Mouse (Mus musculus) kidney, postnatal 36 days (tissue): ENCODE results near the gene Ube2v1.

Source experiments
- DNase-seq, 2 experiments: peaks; one replicate each; pipeline ENCODE4 v3.0.0; 2021 to 2022; ENCODE audit warnings: mixed read lengths in 2 of 2

Gene Ube2v1

DNA sequence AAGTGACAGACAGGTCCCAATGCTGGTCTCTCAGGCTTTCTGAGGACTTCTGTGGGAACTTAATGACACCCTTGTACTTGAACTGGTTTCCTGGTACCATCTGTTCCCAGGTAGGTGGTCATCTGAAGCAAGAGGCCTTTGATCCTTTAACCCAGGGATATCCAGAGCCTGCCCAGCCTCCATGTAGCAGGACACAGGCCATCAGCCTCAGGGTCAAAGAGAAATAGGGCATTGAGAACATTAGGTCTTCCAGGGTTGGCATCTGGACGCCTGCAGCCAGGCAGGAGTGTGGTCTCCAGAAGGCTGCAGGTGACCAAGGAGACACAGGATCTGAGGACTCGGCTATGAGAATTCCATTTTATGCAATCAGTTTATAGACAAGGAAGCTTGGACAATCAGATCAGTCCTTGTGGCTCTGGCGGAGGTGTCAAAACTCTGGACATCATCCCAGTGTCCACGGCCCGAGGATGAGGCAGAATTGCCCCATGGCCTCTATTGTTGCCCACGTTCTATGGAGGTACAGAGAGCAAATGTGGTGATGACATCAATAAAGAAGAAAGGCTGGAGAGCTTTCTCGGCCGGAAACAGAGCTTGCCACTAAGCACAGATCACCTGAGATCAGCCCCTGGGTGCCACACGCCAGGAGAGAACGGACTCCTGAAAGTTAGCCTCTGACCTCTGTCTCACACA lies 23.2 kb upstream of the Ube2v1 start:
- peak; percentile 62 to 66 for DNase-seq

DNA sequence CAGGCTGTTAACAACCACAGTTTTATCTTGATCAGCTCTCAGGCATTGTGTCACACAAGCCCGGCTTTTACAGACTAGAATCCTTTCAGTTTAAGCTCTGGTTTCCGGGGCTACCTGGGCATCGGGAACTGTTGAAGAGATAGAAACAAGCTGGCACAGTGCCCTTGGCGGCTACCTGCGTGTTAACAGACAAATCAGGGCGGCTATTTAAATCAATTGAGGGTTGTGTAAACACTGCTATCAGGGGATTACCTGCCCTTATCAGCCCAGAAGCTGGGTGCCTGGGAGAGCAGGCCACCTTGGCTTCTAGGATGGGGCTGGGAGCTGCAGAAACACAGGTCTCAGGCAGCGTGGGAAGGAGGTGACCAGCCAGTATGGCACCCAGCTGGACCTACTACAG lies 20.8 kb upstream of the Ube2v1 start:
- no peak for DNase-seq

DNA sequence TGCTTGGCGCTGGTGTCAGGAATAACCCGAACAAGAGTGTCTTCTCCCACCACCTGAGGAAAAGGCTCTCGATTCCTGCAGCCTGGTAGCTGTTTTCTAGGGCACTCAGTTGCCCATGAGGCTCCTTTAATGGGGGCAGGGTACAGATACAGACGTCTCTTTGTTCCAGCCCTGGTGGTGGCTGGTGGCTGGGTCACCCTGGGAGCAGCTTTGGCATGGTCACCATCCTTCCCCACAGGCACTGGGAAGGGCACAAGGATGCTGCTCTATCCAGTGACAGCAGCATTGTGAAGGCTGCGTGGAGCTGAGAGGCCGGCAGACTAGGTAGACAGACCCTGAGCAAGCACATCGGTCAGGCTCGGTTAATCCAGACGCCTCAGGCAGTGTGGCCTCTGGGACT lies 19.7 kb upstream of the Ube2v1 start:
- no peak for DNase-seq

DNA sequence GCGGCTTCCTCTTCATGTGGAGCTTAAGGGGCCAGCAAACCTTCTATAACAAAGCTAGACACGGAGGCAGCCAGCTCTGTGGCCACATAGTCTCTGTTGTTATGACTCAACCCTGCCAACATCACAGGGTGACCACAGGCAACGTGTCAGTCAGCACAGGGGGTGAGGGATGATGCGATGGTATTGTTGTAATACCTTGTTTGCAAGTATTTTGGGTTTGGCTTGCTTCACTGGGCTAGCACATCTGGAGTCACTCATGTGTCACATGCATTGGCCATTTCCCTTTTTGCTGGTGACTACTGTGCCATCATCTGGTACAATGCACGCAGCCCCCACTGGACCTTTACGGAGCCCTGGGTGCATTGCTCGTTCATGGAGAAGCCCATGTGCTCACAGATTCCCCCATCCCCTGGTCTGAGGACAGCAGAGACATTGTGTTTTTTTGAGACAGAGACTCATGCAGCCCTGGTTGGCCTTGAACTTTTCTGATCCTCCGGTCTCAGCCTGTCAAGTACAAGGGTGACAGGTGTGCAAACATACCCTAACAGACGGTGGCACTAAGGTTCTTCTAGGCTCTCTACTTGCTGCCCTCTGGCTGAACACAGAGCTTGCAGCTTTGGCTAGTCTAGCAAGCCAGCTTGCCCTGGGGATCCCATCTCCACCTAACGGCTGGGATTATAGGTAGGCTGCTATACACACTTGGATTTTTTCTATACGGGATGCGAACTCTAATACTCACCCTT lies 17.6 kb upstream of the Ube2v1 start:
- DNase-seq = no peak

DNA sequence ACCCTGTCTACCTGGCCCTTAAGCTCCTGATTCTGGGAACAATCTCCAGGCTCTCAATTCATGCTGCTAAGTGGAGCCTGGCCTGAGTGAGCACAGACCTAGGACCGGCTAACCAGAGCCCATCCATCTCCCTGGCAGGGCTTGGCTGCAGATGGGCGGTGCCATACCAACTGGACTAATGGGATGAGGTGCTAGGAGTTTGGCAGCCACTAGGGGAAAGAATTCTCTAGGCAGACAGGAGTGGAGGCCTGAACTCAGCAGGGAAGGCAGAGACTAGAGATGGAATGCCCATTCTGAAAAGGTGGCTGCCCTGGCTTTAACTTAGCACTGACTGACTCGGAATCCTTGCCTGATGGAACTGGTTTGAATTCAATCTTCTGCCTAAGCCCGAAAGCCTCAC lies 14.5 kb upstream of the Ube2v1 start:
- DNase-seq = no peak

DNA sequence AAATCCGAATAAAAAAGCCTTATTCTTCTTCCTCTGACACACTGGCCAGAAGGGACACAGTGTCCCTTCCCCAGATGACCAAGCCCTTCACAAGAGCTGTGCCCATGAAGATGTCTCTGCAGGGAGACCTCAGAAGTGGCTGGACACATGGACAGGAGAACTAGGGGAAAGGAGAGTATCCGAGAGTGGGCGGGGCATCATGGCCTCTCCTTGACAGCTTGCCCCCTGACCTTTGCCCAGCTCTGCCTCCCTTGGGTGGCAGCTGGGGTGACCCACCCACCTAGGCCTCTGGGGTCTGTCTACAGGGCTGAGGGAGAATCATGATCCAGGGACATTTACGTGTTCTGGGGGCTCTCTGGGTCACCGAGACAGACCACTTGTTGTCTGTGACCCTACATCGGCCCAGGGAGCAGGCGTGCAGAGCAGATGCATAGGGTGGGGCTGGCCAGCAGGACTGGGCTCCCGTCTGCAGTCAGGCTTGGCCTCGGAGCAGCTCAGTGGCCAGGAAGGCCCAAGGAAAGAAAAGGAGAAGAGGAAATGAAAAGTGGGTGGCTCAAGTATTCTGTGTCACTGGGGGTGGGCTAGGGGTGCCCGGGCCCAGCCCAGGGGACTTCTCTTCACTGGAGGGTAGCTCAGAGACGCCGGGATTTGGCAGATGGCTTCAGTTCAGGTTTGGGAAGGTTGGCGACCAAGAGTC lies 11.6 kb upstream of the Ube2v1 start:
- peak in 1 of 2 experiments; percentile 58 for DNase-seq

DNA sequence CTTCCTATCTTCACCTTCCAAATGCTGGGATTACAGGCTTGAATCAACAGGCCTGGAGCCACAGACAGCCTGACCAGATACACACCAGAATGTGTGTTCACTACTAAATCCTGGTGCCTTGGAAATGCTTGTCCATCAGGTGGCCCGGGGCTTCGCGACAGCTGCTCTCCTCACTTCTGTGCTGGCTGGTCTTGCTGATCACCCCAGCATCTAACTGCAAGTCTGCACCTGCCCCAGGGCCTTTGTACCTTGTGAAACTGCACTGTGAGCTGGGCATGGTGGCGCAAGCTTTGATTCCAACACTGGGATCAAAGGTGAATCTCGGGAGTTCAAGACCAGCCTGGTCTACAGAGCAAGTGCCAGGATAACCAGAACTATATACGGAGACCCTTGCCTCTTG lies 10.3 kb upstream of the Ube2v1 start:
- DNase-seq = peak; percentile 51 to 57

DNA sequence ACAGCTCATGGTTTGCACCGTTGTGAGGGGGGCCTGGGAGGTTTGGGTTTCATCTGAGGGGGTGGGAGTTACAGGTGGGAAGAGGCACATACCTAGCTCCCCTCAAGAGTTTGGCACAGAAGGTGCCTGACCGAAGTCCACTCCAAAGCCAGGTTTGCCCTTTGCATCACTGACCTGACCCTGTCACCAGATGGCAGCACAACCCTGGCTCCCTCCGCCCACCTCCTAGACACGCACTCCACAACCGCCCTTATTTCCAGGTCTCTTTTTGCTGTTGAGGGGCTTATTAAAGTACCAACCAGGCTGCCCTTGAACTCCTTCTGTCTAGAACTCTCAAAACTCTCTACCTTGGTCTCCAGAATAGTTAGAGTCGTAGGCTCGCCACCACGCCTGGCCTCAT lies 9.4 kb upstream of the Ube2v1 start:
- DNase-seq = peak; percentile 80 to 89

DNA sequence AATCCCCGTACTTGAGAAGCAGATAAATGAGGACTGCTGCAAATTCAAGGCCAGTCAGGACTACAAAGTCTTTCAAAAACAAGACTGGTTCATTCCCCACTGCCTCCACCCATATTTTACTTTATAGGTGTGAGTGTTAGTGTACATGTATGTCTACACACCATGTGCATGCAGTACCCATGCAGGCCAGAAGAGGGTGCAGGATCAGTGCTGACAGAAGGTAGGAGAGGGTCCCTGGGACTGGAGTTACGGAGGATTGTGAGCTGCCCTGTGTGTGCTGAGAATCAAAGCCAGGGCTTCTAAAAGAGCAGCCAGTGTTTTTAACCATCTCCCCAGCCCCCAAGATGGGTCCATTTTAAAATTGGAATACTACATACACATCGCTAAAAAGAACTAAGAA lies 8.4 kb upstream of the Ube2v1 start:
- DNase-seq = peak in 1 of 2 experiments; percentile 78

DNA sequence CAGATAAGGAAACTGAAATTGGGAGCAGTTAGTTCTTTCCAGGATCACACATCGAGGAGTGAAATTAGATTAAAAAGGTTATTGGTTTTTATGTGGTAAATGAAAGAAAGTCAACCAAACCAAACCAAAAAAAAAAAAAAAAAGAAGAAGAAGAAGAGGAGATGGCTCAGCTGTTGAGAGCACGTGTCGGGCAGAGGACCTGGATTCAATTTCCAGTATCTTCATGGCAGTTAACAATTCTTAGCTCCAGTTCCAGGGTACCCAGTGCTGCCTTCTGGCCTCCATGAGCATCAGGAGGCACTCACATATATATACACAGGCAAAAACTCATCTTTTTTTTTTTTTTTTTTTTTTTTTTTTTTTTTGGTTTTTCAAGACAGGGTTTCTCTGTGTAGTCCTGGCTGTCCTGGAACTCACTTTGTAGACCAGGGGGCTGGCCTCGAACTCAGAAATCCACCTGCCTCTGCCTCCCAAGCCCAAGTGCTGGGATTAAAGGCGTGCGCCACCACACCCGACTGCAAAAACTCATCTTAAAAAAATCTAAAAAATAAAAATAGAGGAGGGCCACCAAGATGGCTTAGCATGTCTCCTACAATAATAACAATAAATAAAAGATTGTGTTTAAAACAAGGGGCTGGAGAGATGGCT lies 3.1 kb upstream of the Ube2v1 start:
- no peak for DNase-seq

DNA sequence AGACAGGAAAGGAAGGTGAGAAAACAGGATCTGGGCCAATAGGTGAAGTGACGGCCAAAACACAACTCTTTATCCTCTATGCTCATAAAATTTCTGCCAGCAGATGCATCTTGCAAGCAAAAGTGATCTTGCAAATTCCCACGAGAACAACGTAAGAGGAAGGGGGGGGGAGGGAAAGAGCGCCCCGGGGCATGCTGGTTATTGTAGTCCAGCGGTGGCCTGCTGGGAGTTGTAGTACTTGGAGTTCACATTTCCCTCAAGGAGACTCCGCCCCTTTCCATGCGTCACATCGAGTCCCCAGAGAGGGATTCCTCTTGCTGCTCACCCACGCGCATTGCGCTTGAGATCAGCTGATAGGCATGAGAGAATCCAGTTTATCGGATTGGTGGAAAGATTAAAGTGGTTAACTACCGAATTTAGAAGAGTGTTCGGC lies 2.5 kb upstream of the Ube2v1 start:
- DNase-seq = peak; percentile 97 to 98

DNA sequence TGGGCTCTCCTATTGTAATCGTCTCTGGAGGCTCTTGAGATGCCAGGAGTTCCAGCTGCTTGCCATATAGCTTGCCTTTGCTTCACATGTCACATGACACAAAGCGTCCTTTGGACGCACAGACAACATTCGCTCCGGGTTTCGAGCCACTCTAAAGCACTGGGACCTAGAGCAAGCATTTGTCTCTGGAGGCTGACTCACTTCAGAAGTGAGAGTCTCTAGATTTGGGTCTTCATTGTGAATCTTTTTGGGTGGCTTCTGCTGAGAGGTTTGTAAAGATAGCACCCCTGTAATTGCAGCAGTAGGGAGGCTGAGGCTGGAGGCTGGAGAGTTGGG lies 1.6 kb upstream of the Ube2v1 start:
- DNase-seq = no peak

DNA sequence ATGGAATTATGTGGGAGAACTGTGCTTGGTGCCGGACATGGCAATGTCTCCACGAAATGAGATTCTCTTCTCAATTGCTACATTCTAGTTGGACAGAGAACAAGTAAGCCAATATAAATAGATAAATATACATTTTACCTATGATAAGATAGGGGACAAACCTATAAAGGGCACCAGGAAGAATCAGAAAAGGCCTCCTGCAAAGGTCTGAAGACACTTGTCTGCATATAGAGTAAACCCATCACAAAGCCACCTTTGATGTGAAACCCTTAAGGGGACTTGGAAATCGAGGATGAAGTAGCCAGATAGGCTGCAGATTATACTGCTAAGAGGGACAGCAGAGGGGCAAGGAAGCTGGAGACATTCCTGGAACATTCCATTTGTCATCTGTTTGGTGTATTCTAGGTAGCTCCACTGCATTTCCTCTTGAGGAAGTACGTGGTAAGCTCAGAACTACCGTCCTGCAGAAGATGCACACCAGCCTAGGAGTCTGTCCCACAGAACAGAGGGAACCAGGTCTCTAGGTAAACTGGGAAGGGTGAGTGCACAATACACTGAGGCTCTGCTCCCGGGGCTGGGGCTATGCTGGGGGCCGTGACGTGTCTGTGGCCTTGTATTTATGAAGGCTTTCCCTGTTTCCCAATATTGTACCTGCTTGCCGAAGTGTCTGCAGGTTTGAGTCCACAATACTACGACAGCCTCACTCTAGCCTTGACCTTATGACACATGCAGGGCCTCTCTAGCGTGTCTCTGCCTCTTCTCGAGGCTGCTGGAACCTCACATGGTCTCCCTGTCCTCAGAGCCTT lies 1.0 kb upstream of the Ube2v1 start:
- DNase-seq = no peak

DNA sequence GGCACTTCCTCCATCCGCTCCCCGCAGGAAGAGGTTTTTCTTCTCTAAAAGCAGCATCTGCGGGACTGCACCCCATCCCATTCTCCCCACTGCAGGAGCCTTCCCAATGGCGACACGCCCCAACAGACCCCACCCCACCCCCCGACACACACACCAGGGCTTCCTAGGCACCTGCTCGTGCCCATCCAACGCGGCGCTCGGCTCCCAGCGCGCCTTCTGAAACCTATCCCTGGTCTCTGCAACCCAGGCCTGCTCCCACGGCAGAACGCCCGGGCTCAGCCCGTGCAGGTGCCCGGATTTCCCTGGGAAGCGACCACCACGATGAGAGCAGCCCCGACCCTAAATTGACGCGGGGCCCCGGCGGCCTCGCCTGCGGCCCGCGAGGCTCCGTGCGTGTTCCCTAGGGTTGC lies 709 bp downstream of the Ube2v1 start:
- no peak for DNase-seq

DNA sequence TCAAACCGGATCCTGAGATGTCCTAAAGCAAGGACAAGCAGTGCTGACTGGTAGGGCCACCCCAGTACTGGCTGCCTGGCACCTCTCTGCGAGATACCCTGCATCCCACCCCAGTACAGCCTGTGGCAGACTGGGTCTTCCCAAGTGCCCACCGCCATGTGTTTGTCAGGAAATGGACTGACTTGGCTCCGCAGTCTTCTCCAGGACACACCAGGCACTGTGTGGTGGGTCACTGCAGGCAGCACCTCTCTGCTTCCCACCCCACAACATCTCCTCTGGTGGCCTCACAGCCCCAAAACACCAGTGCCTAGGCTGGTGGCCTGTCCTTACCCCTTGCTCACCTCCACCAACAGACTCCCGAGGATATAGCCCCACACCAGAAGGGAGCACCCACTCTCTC lies 1.5 kb downstream of the Ube2v1 start:
- no peak for DNase-seq

DNA sequence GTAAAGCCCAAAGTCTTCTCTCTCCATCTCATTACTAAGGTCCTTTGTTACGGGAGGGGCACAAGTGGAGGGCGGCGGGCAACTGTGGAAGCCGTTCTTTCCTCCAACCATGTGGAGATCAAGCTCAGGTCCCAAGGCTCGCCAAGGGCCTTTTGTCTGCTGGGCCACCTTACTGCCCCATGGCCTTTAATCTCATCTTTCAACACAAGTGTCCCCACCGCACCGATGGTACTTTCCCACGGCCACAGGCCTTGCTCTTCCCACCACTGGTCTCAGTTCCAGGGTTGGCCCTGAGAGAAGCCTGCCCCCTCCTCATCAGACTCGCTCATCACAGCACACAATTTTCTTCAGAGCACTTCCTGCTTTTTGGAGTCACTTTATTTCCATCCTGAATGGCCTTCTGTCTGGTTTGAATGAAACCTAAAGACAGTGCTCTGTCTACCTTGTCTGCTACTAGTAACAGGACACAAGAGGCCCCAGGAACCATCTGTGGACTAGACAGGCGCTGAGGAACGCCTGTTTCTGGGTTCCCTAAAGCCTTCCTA lies 2.2 kb downstream of the Ube2v1 start:
- DNase-seq = no peak

DNA sequence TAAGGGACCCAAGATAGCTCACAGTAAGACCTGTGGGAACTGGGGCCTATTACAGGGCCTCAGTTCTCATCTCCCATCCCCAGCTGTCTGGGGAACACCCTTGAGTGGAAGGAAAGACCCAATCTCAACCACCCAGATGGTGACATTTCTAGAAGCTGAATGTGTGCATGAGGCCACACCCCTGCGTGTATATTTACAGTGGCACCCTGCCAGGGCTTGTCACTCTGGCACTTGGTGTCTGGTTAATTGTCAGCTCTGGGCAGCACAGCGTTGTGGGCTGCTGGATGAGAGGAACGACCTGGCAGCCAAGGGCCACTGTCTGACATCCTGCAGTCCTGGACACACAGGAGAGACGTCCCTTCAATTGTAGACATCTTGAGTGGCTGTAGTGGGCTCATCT lies 3.0 kb downstream of the Ube2v1 start:
- DNase-seq = peak; percentile 57 to 67

DNA sequence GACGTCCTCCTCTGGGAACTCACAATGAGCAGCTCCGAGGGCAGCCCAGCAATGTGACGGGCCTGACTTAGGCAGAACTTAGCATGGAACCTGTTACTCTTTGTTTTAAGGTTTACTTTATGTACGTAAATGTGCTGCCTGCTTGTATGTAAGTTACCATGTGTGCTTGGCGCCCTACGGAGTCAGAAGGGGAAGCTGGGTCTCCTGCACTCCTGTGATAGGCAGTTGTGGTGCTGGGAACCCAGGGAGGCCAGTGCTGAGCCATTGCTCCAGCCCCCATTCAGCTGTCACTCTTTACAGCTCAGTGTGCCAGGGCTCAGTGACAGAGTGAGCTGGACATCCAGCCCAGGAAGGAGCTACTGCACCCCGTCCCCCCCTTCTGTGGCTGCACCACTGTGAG lies 4.9 kb downstream of the Ube2v1 start:
- no peak for DNase-seq

DNA sequence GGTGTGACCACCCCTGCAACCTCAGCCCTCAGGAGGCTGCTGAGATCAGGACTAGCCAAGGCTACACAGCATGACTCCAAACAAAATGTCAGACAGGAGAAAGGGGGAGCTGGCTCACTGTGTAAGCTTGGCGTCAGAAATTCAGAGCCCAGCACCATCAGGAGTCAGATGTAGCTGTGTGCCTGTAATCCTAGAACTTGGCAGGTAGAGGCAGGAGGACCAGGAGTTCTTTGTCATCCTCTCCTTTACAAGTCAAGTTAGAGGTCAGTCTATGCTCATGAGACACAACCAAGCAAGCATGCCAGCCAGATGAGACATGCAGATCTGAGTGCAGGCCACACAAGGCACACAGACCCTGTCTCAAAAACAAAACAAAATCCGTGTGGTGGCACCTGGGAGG lies 6.2 kb downstream of the Ube2v1 start:
- no peak for DNase-seq

DNA sequence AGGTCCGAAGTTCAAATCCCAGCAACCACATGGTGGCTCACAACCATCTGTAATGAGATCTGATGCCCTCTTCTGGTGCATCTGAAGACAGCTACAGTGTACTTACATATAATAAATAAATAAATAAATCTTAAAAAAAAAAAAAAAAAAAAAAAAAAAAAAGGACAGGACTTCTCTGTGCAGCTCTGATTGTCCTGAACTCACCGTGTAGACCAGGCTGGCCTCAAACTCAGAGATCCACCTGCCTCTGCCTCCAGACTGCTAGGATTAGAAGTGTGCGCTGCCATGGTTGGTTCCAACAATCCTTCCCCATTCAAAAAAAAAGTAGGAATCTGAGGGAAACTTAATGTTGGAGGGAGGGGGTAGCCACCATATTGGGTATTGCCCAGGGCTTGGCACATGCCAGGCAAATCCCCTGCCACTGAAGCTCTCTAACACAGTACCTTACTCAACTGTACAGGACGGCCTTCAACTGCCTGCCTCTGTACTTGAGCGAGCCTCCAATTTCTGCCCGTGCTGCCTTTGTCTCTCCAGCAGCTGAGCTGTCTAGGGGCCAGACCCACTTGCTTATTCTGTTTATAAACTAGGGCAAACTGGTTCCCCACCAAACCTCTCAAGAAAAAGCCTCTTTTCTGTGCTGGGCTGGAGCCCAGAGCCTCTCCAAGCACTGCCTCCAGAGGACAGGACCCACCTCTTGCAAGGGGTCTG lies 7.4 kb downstream of the Ube2v1 start:
- DNase-seq = no peak

DNA sequence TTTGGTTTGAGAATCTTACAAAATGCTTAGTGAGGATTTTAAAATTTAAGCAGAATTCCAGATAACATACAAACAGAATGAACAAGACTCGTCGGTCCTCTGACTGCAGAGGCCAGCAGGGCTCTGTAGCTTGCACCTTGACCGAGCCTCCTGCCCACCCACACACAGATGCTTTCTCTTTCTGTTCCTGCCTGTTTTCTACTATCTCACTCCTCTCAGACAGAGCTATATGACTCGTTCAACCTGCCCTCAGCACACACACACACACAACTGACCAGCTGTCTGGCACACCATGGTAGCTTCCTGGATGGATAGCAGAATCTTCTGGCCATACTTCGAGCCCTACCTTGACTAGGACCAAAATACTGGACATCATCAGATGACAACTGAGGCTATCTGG lies 8.9 kb downstream of the Ube2v1 start:
- DNase-seq = no peak

DNA sequence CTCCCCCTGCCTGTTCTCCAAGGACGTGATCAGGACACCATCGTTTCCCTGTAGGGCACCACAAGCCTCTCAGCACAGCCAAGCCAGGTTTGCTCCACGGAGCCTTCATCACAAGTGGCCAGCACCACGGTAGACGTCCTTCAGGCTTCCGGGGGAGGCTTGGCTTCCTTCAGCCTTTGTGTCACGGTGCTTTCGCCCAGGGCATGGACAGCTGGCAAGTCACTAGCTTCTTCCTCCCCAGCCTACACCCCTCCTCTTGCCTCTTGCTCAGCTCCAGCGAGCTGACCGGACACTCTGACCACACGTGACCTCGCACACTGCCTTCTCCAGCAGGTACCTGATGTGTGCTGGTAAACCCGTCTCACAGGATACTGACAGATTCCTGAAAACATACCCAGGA lies 9.5 kb downstream of the Ube2v1 start:
- peak; percentile 62 to 70 for DNase-seq
